Mouse (Mus musculus) left cerebral cortex, adult 6 months (tissue): ENCODE measurements around the gene Ncaph2. TPM values are rescaled to one million over a fixed set of nuclear protein-coding genes. Genes with fewer than 3 reads are reported as not detected.

ENCODE experiments used
- long read RNA-seq, 2 experiments: library from polyadenylated mRNA; unstranded; transcript quantifications; one replicate each; pipeline ENCODE4 v2.0.0; 2019 to 2020
- polyA plus RNA-seq: library from polyadenylated mRNA; unstranded; fragments of <200 nt; fragmentation: Nextera tagmentation; gene quantifications from 2 replicates; pipeline ENCODE4 v1.2.3, GENCODE M21; 2021

Ncaph2 gene
- polyA plus RNA-seq = 57.5 and 85.9 TPM in 2 replicates
- long read RNA-seq, experiment 1, transcript Ncaph2-203 (20 exons, 3,302 nt) = minor isoform, 113 of 974 reads
- long read RNA-seq, experiment 1, transcript Ncaph2-202 (20 exons, 3,299 nt) = major isoform, 487 of 974 reads
- long read RNA-seq, experiment 1, transcript Ncaph2-201 (20 exons, 3,223 nt) = minor isoform, 48 of 974 reads
- long read RNA-seq, experiment 1, transcript Ncaph2-209 (20 exons, 3,255 nt) = minor isoform, 169 of 974 reads
- long read RNA-seq, experiment 1, partial matches to known transcripts = 37 of 974 reads
- long read RNA-seq, experiment 1, other reads (novel, unspliced or antisense) = 119 of 974 reads
- long read RNA-seq, experiment 2, transcript Ncaph2-203 (20 exons, 3,302 nt) = minor isoform, 8 of 110 reads
- long read RNA-seq, experiment 2, transcript Ncaph2-202 (20 exons, 3,299 nt) = major isoform, 53 of 110 reads
- long read RNA-seq, experiment 2, transcript Ncaph2-209 (20 exons, 3,255 nt) = minor isoform, 7 of 110 reads
- long read RNA-seq, experiment 2, partial matches to known transcripts = 26 of 110 reads
- long read RNA-seq, experiment 2, other reads (novel, unspliced or antisense) = 12 of 110 reads

DNA sequence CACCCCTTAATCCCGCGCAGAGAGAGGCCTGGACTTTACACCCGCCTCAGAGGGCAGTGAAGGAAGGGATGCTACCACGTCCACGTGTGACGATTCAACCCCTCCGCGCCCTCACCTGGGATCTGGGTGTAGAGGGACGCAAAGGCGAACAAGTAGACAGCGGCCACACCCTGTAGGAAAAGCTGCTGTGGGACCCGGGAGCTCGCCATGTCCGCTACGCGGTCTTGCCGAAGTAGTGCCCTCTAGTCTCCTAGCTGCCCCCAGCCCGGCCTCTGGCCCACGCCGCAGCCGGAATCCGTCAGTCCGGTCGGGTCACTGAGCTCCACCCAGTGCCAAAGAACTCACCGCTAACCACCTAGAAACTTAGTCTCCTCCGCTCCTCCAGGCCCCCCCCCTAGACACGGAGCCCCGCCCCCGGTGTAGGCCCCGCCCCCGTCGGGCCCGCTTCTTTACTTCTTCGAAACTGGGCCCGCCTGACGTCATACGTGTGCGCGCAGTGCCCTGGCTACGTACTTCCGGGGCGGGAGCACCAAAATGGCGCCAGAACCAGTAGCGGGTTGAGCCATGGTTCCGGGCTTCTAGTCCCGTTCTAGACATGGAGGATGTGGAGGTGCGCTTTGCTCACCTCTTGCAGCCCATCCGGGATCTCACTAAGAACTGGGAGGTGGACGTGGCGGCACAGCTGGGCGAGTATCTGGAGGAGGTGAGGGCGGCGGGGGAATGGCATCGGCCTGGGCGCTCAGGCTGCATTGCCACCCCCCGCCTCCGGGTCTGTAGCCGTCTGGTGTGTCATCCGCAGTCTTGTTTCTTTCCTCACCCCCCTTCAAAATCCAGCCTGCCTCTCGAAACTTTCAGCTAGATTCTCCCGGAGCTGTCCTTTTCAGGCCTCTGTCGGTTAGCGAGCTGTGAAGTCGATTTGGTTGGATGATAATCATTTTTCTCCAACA, at the start of gene Ncaph2, which contains the start of gene Lmf2:
TSS of gene Ncaph2 (plus strand) at position 479 of the 947 bp plus-strand sequence.
TSS of gene Lmf2 (minus strand) at position 419 of the 947 bp plus-strand sequence.

DNA sequence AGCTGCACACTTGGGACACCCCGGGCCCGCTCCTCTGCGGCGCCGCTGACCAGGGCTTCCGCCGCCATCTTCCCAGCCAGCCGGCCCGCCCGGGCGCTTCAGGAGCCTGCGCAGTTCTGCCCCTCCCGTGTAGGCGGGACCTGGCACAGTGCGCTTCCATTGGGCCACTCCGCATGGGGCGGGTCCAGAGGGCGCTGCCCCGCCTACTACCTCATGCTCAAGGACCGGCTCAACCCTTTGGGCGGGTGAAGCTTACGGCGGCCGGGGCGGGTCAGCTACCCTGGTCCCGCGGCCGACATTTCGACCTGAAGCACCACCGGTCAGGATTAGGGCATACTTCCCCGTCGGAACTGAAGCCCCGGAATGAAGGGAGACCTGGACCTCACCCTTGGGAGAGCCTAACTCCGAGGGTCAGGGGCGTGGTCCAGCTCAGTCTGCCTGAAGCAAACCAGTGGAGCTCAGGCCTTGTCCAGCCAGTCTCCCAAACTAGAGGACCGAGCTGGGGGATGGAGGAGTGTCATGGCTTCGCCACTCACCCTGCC, 40.3 kb upstream of the Ncaph2 start, which contains the start of gene Sbf1:
TSS of gene Sbf1 (minus strand) at position 122 of the 542 bp plus-strand sequence.

DNA sequence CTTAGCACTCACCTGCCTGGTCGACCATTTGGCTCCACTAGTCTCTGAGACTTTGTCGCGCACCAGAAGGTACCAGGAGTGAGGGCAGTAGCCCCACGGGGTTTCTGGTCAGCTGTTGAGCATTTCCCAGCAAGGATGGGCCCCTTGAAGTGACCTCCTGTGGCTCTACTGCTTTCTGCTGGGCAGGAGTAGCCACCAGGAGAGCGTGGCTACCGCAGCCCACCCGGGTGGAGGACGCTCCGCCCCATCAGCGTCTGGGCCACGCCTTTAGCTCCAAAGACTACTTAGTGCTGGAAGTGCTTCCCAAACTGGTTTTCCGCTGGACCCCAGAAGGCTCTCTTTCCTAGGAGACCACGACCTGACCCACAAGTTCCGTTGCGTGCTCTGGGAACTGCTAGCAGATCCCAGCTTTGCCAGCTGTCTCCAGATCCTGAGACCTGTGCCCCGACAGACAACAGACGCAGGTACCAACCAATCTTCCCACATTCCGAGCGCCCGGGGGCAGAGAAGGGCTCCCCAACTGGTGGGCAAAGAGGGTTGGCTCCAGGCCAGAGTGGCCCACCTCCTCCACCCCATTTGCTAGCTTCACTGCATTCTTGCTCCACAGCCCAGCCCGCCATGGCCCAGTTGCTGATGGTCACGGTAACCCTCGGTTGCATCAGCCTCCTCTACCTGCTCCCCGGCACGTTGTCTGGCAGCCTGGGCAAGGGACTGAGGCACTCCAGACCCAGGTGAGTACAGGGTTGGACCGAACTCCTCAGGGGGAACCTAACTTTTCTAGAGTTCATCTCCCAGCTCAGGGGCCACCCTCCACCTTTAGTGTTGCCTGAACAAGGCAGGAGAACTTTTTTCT, 32.6 kb upstream of the Ncaph2 start, which contains the start of gene Adm2:
TSS of gene Adm2 (plus strand) at position 51 of the 853 bp plus-strand sequence.

DNA sequence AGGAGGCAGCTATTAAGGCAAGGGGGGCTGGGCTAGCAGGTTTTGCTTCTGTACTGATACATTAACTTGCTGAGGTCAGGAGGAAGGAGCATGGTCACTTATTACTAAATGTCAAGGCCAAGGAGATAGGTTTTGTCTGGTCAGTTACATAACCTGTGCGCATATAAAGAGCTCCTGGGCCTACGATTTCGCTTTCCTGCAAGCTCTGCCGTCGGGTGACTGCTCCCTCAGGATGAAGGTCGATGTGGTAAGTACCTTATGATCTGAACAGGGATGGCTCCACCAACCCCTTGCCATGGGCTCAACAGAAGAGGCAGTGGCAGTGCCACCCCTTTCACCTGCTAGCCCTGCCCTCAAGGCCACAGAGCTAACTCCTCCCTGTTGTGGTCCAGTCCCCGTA, 21.2 kb upstream of the Ncaph2 start, which contains the start of gene Miox:
TSS of gene Miox (plus strand) at position 128 of the 400 bp plus-strand sequence.

DNA sequence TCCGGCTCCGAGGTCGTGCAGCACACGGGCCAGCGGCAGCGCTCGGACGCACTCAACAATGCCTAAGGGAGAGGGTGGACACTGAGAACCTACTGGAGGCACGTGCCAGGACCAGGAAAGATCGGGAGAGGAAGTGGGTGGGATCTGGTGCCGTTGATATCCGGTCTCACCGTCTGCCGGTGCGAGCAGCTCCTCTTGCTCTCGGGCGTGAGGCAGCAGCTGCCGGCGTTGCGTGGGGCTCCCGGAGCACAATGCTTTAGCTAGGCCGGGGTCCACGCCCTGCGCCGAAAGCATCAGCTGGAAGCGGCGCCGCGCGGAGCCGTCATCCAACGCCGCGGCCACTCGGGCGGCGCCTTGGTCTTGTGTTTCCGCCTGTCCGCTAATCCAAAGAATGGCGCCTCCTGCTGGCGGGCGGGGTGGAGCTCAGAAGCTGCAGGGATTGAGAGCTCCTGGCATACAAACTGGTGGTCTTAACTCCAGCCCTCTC, 18.3 kb downstream of the Ncaph2 start, which contains the start of gene Sco2:
TSS of gene Sco2 (minus strand) at position 85 of the 487 bp plus-strand sequence.

DNA sequence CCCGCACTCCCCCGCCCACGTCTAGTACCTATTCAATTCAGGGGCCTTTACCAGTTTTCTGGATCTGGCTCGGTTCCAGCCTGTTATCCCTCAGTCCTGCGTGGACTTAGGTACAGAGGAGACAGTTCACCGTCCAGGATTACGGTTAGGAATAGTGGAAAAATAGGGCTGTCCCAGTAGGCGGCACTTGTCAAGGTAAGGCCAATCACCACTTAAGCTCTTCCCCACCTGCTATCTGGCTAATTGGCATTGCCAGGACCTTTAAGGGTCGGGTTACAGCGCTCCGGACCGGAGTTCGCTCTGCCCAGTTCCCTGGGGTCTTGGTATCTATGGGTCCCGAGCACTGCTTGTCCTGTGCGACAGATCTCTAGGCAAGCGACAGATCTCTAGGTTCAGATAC, 21.4 kb downstream of the Ncaph2 start, which contains the start of gene Tymp:
TSS of gene Tymp (minus strand) at position 83 of the 400 bp plus-strand sequence.

DNA sequence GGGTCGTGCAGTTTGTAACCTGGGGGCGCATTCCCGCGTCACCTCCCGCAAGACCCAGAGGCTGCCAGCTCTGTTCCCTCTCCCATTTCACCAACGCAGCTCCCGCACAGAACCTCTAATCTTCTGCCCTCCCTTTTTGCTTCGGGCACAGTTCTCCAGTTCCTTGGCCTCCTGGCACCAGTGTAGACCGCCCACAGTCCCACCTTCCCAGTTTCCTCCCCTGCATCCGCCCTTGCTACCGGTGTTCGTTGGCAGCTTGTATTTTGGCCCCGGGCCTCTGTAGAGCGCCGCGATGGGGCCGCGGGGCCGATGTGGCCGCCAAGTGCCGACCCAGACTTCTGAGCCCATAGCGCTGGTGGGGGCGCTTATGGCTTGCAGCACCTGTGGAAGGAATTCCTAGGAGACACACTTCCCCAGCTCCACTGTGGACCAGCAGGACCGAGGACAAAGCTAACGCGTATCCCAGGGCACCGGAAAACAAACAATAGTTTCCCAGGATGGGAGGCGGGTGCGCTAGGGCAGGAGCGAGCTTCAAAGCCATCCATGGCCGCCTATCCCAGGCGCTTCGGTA, 23.4 kb downstream of the Ncaph2 start, which contains the start of gene Odf3b:
TSS of gene Odf3b (minus strand) at position 452 of the 571 bp plus-strand sequence.

DNA sequence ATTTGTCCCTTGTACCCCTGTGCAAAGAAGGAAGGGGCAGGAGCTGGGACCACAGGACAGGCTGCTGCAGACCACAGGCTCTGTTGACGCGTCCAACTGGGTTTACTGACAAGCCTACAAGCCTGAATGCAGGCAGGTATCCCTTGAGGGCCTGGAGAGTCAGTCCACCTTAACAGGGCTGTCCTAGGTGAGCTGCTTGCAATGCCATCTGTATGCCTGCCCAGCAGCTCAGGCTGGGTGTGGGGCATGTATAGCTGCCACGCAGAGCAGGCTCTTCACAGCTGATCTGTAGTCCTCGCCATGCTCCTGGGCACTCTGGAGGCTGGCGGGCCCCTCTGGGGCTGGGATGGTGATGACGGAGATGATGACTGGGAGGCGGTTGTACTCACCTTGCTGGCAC, 29.1 kb downstream of the Ncaph2 start, which contains the start of gene Klhdc7b:
TSS of gene Klhdc7b (plus strand) at position 301 of the 400 bp plus-strand sequence.

DNA sequence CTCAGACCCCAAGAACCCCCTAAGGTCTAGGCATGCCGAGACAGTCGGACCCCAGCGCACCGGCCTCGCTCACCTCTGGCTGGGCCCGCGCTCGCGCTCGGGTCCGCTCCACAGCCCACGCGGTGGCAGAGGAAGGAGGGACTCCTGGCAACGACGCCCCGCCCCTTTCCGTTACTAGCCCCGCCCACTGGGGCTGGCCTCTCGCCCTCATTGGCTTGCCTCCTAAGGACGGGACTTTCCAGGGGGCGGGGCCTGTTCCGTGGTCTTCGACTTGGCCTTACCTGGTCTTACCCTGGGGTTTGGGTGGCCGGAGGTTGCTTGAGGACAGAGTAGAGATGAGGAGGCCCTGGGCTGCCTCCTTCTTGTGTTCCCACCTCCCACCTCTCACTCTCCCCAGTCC, 54.6 kb downstream of the Ncaph2 start, which contains the start of gene Syce3:
TSS of gene Syce3 (minus strand) at position 386 of the 400 bp plus-strand sequence.

Other genes starting within 250 kb of the Ncaph2 start
- gene Tubgcp6, start 232.6 kb upstream of the Ncaph2 start, polyA plus RNA-seq = 2.7 and 3.3 TPM in 2 replicates
- 5.8 TPM in 2 replicates for gene Hdac10, start 227.0 kb upstream of the Ncaph2 start, polyA plus RNA-seq
- 3.5 and 4.3 TPM in 2 replicates for gene Mapk12, start 215.0 kb upstream of the Ncaph2 start, polyA plus RNA-seq
- 25.6 and 28.0 TPM in 2 replicates for gene Mapk11, start 206.1 kb upstream of the Ncaph2 start, polyA plus RNA-seq
- 10.8 and 11.9 TPM in 2 replicates for gene Plxnb2, start 174.9 kb upstream of the Ncaph2 start, polyA plus RNA-seq
- gene Dennd6b, start 159.2 kb upstream of the Ncaph2 start, polyA plus RNA-seq = 16.7 and 17.7 TPM in 2 replicates
- 83.4 and 86.7 TPM in 2 replicates for gene Ppp6r2, start 144.2 kb upstream of the Ncaph2 start, polyA plus RNA-seq
- gene Sbf1, start 40.4 kb upstream of the Ncaph2 start, polyA plus RNA-seq = 46.3 and 74.4 TPM in 2 replicates
- 0.19 TPM in 1 of 2 replicates, not detected in the other for gene Adm2, start 33.0 kb upstream of the Ncaph2 start, polyA plus RNA-seq
- gene Miox, start 21.3 kb upstream of the Ncaph2 start, polyA plus RNA-seq = not detected in 2 replicates
- 6.5 and 9.7 TPM in 2 replicates for gene Lmf2, start 60 bp upstream of the Ncaph2 start, polyA plus RNA-seq
- gene Sco2, start 18.1 kb downstream of the Ncaph2 start, polyA plus RNA-seq = 43.8 and 46.1 TPM in 2 replicates
- gene Tymp, start 21.3 kb downstream of the Ncaph2 start, polyA plus RNA-seq = 4.8 and 6.2 TPM in 2 replicates
- gene Odf3b, start 23.6 kb downstream of the Ncaph2 start, polyA plus RNA-seq = 2.2 and 2.9 TPM in 2 replicates
- gene Klhdc7b, start 29.2 kb downstream of the Ncaph2 start, polyA plus RNA-seq = 0.22 and 0.72 TPM in 2 replicates
- 0.33 and 0.74 TPM in 2 replicates for gene Syce3, start 54.8 kb downstream of the Ncaph2 start, polyA plus RNA-seq
- gene Cpt1b, start 70.1 kb downstream of the Ncaph2 start, polyA plus RNA-seq = 0.24 and 0.31 TPM in 2 replicates
- gene C730034F03Rik, start 73.9 kb downstream of the Ncaph2 start, polyA plus RNA-seq = 2.4 TPM in 2 replicates
- not detected in 2 replicates for gene Gm44502, start 74.0 kb downstream of the Ncaph2 start, polyA plus RNA-seq
- gene Chkb, start 74.2 kb downstream of the Ncaph2 start, polyA plus RNA-seq = 30.1 and 30.6 TPM in 2 replicates
- 43.4 and 57.8 TPM in 2 replicates for gene Mapk8ip2, start 98.2 kb downstream of the Ncaph2 start, polyA plus RNA-seq
- gene Arsa, start 121.7 kb downstream of the Ncaph2 start, polyA plus RNA-seq = 18.9 and 23.9 TPM in 2 replicates
- 3.5 and 12.0 TPM in 2 replicates for gene Shank3, start 143.9 kb downstream of the Ncaph2 start, polyA plus RNA-seq
- 0.14 TPM in 1 of 2 replicates, not detected in the other for gene Acr, start 212.6 kb downstream of the Ncaph2 start, polyA plus RNA-seq
- 21.0 and 23.7 TPM in 2 replicates for gene Rabl2, start 236.2 kb downstream of the Ncaph2 start, polyA plus RNA-seq